Mouse (Mus musculus) adrenal gland, adult (tissue): ENCODE data around the gene Trpm7.
A peak's percentile ranks its signal among the peaks of the same experiment; 100 is the strongest.

Experiments used
- DNase-seq, 2 experiments: peaks; one replicate each; pipeline ENCODE4 v3.0.0; 2022 to 2023; ENCODE audit warnings: low spot score in 1 of 2; ENCODE audit not compliant: inconsistent age in 2 of 2

The Trpm7 gene

GRCm38 (mm10) chr2:126817414-126817813 lies 58.6 kb downstream of the Trpm7 start:
- no peak for DNase-seq

- DNase-seq, result no peak
Measured at GRCm38 (mm10) chr2:126816644-126817347, 59.2 kb downstream of the Trpm7 start.

- DNase-seq, result no peak
Measured at GRCm38 (mm10) chr2:126815822-126816221, 60.2 kb downstream of the Trpm7 start.

GRCm38 (mm10) chr2:126801980-126802379 lies 74.0 kb downstream of the Trpm7 start:
- no peak for DNase-seq

GRCm38 (mm10) chr2:126798455-126798854 lies 77.6 kb downstream of the Trpm7 start:
- no peak for DNase-seq

- DNase-seq, result no peak
Measured at GRCm38 (mm10) chr2:126795708-126796107, 80.3 kb downstream of the Trpm7 start.

- no peak for DNase-seq
Measured at GRCm38 (mm10) chr2:126792611-126793010, 83.4 kb downstream of the Trpm7 start.

GRCm38 (mm10) chr2:126787721-126788342 lies 88.2 kb downstream of the Trpm7 start:
- DNase-seq, result no peak

- DNase-seq, result no peak
Measured at GRCm38 (mm10) chr2:126783370-126783769, 92.7 kb downstream of the Trpm7 start, which contains the start of gene Usp50. Gene Usp50 (minus strand): TSS chr2:126783470.

GRCm38 (mm10) chr2:126782433-126782832 lies 93.6 kb downstream of the Trpm7 start:
- DNase-seq, result peak; percentile 50 to 82

GRCm38 (mm10) chr2:126781478-126781877 lies 94.6 kb downstream of the Trpm7 start:
- no peak for DNase-seq

GRCm38 (mm10) chr2:126780286-126780685 lies 95.7 kb downstream of the Trpm7 start:
- DNase-seq, result no peak

GRCm38 (mm10) chr2:126778806-126779205 lies 97.2 kb downstream of the Trpm7 start:
- peak; percentile 13 to 65 for DNase-seq

- no peak for DNase-seq
Measured at GRCm38 (mm10) chr2:126776416-126776815, 99.6 kb downstream of the Trpm7 start.

- no peak for DNase-seq
Measured at GRCm38 (mm10) chr2:126775951-126776350, 100.1 kb downstream of the Trpm7 start.

- no peak for DNase-seq
Measured at GRCm38 (mm10) chr2:126772217-126772616, 103.8 kb downstream of the Trpm7 start.

GRCm38 (mm10) chr2:126769431-126770181 lies 106.4 kb downstream of the Trpm7 start:
- DNase-seq, result peak; percentile 19 to 38

- no peak for DNase-seq
Measured at GRCm38 (mm10) chr2:126768194-126768593, 107.8 kb downstream of the Trpm7 start.

GRCm38 (mm10) chr2:126767599-126767998 lies 108.4 kb downstream of the Trpm7 start:
- DNase-seq, result no peak

- no peak for DNase-seq
Measured at GRCm38 (mm10) chr2:126765867-126766582, 110.0 kb downstream of the Trpm7 start.

GRCm38 (mm10) chr2:126759351-126759750 lies 116.7 kb downstream of the Trpm7 start:
- DNase-seq, result no peak
